Mouse (Mus musculus) ovary, postnatal 14 days (tissue): ENCODE data around the gene Ece1.

Experiments used
- DNase-seq: peaks from one replicate; pipeline ENCODE4 v3.0.0; 2022; ENCODE audit warnings: low spot score

Ece1 gene

GRCm38 (mm10) chr4:137882663-137883062 is 20.6 kb downstream of the Ece1 start:
- DNase-seq: no peak

DNA sequence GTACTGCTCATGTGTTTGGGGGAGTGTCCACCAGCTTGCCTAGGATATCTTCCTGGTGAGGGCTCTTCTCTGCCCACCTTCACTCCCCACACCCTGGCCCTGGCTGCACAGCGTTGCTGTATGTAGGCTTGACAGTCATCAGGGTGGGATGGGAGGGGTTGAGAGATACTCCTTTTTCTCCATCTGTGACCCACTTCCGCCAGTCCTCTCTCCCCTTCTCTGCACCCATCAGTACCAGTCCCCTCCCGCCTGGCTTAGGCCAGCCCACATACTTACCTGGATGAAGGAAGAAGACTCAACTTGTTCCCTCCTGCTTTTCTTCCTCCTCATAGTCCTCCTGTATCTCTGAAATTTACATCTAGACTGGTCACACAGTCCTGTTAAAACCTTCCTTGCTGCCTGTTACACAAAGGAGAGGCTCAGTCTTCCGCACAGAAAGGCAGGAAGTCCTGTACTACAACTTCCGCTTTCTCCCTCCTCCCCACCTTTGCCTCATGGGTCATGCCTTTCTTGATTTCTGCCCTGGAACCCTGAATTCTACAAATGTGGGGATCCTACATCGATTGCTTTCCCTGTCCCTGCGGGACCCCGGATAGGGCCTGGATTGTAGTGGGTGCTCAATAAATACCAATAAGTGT is 21.6 kb downstream of the Ece1 start:
- DNase-seq: no peak

- DNase-seq: no peak
Measured at GRCm38 (mm10) chr4:137887337-137887992, 25.4 kb downstream of the Ece1 start.

DNA sequence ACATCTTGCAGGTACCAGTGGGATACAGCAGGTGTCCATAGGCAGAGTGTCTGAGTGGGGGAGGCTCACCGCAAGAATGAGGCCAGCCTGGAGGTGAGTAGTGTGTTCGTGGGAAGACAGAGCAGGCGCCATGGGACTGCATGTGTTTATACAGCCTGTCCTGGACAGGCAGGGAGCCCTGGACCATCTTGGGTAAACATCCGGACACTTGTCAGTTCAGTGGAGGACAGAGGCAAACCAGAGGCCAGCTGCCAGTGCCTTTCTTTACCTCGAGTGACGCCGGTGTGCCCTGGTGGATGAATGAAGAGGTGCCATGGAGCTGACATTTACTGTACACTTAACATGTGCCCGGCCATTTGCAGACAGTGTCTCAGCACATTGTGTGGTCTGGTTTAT is 26.0 kb downstream of the Ece1 start:
- DNase-seq: no peak

GRCm38 (mm10) chr4:137890596-137890995 is 28.6 kb downstream of the Ece1 start:
- no peak for DNase-seq

- no peak for DNase-seq
Measured at GRCm38 (mm10) chr4:137891553-137892145, 29.6 kb downstream of the Ece1 start.

GRCm38 (mm10) chr4:137892713-137893242 is 30.7 kb downstream of the Ece1 start:
- no peak for DNase-seq

DNA sequence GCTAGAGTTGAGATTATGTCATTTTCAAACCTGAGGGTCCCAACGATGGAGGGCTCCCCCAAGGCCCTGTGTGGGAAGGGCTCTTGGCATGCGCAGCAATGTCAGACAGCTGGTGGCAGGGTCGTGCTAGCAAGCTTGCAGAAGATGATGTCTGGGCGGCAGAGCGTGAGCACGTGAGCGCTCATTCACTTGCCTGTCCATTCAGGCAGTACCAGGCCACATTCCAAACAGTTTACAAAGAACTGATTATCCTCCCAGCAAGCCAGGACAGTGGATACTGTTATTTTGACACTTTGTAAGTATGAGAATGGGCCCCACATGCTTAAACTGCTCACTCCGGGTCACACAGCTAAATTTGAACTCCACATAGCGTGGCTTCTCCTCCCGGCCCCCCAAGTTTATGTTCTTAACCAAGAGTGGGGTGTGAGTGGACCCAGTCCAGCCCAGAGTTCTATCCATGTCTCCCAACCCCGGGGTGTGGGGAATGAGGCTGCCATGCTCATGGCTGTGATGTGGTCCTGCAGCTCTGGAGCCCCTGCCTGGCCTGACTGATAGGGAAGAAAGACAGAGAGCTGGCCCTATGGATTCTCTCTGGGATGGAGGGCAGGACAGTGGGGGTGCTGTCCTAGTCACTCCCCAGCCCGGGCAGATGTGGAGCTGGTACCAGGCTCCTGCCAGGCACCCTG is 34.7 kb downstream of the Ece1 start:
- no peak for DNase-seq

DNA sequence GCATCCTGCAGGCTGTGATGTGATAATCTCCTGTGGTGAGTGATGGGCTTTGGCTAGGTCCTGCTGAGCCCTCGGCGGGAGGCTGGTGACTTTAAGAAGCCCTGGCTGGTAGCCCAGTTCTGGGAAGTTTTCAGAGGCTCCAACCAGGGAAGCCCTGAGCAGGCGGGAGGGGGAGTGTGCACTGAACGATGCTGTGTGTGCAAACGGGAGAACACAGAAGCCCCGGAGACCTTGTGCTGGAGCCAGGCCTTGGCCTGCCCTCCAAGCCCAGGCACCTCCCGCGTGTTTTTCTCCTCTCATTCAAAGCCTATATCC is 35.2 kb downstream of the Ece1 start:
- DNase-seq: peak; percentile 73

- no peak for DNase-seq
Measured at GRCm38 (mm10) chr4:137898490-137898889, 36.5 kb downstream of the Ece1 start.

DNA sequence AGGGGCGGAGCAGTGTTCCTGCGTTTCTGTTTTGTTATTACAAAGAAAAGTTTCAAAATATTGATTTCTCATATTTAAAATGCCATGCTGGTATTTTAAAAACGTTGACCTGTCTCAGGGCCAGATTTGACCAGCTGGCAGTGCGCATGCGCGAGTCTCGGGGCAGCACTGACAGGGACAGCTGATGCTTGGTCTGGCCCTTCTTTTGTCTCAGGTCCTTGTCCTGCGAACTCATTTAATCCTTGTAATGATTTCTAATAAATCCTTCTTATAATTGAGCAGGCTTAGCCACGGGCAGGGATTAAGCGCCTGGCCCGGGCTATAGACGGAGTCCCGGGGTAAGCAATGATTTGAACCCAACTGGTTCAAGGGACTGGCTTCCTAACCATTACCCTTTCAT is 40.2 kb downstream of the Ece1 start:
- no peak for DNase-seq

- DNase-seq: no peak
Measured at GRCm38 (mm10) chr4:137902873-137903272, 40.8 kb downstream of the Ece1 start.

DNA sequence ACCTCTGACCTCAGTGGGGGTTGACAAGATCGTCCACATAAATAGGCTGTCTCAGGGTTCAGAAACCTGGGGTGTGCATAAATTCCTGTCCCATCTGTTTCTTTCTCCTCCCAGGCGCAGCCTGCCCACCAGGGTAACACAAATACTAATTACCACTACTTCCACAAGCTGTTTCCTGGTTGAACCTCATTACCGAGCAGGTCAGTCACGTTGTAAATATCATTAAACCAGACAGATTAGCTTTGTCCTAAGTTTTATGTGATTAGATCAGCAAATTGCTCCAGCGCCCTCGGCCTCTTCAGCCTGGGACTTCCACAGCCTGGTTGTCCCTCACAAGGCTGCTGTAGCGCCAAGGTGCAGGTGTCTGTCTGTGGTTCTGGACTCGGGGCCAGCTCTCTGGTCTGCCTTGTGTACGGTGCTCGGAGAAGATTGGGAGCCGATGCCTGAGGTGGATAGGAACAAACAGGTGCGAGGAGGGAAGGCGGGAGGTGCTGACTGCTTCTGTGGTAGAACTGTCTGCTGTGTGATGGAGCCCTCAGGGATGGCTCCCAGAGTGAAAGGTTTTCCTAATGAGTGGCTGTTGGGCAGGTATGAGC is 43.0 kb downstream of the Ece1 start:
- no peak for DNase-seq

GRCm38 (mm10) chr4:137907979-137908378 is 45.9 kb downstream of the Ece1 start:
- no peak for DNase-seq

GRCm38 (mm10) chr4:137908489-137908888 is 46.5 kb downstream of the Ece1 start:
- DNase-seq: no peak

DNA sequence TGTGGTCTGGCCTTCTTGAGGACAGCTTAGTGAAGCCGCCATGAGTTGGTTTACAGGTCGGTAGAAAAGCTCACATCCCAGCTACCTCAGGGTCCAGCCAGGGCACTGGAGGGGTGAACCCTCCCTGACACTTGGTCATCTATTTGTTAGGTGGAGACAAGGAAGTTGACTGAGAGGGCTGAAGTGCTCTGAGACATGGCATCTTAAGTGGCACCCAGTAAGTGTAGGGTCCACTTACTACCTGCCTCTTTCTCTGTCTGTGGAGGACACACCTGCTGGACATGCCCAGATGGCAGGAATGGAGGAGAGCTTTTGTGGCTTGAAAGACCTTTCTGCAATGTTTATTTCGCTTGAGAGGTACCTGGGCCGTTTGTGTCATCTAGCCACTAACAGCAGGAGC is 46.9 kb downstream of the Ece1 start:
- DNase-seq: no peak

GRCm38 (mm10) chr4:137909471-137909870 is 47.4 kb downstream of the Ece1 start:
- no peak for DNase-seq

DNA sequence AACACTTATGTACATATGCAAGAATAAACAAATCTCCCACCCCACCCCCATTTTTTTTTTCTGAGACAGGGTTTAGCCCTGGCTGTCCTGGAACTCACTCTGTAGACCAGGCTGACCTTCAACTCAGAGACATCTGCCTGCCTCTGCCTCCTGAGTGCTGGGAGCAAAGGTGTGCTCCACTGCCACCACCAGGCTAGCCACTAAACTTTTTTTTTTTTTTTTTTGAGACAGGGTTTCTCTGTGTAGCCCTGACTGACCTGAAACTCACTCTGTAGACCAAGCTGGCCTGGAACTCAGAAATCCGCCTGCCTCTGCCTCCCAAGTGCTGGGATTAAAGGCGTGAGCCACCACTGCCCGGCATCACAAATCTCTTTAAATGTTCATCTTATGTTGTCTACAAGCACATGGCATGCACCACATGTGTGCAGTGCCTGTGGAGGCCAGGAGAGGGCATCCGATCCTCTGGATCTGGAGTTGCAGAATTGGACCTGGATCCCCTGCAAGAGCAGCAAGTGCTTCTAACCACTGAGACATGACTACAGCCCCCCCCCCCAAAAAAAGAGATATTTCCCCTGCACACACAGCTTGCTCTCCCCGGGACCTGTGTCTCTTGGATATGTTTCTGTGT is 48.5 kb downstream of the Ece1 start:
- no peak for DNase-seq

- no peak for DNase-seq
Measured at GRCm38 (mm10) chr4:137911657-137912056, 49.6 kb downstream of the Ece1 start.

GRCm38 (mm10) chr4:137912768-137913305 is 50.8 kb downstream of the Ece1 start:
- no peak for DNase-seq

DNA sequence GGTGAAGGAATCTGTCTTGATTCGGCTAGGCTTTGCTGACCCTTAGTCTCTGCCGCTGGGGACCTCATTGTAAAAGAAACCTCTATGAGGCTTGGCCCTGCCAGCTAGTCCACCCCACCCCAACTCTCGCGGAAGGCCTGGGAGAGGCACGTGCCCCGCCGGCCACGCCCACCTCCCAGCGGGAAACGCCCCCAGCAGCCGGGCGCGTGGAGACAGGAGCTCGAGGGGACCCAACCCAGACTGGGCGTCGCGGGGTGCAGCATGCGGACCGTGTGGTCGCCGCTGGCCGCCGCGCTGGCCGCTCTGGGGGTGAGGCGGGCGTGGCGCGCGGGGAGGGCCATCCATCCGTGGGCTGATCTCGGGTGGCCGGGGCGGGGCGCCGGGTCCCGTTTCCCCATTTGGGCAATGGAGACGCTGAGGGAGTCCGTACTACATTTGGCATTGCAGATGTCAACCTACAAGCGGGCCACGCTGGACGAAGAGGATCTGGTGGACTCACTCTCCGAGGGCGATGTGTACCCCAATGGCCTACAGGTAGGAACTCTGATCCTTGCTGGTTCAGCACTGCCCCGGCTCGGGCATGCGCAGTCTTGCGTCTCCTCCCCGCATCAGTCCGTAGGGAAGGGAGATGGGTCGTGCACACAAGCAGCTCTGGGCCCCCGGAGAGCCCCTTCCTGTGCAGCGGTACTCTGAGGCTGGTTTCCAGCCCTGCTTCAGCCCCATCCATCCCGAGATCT is 51.5 kb downstream of the Ece1 start:
- DNase-seq: peak; percentile 75
